Mouse (Mus musculus): ENCODE results near the gene Slc24a2.

The Slc24a2 gene

DNA sequence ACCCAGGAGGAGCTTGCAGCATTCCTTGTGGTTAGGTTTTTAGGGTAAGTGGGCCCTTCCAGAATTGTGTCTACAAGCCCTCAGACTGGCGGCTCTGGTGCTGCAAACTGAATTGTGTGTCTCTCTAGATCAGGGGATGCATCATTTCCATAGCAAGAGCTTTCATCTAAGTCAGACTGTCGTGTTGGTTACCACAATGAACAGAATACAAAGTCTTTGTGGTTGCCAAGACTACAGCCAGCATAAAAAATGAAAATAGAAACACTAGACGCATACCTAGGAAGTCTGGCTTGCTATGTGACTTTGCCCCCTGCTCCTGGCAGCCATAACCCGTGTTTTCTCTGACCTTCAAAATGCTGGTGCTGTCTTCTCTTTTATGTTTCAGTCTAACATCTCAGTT is 114.6 kb downstream of the Slc24a2 start:
- DNase-seq (ENCODE audit: low read depth, low spot score): no peak

- no peak for DNase-seq (ENCODE audit: low read depth, low spot score)
Measured at GRCm38 (mm10) chr4:87109331-87110059, 120.8 kb downstream of the Slc24a2 start.

DNA sequence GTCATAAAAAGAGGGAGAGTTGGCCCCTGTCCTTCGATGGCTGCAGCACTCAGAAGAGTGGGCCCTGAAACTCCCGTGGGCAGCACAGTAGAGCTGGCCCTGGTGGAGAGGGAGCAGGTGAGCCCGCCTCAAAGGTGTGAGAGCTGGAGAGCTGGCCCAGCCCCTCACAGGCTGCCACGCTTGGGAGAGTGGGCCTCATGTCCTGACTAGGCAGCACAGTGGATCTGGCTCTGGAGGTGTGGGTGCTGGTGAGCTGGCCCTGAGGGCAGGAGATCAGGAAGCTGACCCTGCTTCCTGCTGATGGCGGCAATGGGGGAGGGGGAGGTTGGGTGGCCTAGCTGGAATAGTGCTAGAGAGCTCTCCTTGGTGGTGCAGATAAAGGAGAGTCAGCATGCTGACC is 129.3 kb downstream of the Slc24a2 start:
- DNase-seq (ENCODE audit: low read depth, low spot score): no peak

- no peak for DNase-seq (ENCODE audit: low read depth, low spot score)
Measured at GRCm38 (mm10) chr4:87096186-87096585, 134.1 kb downstream of the Slc24a2 start.

GRCm38 (mm10) chr4:87093612-87094011 is 136.7 kb downstream of the Slc24a2 start:
- no peak for DNase-seq (ENCODE audit: low read depth, low spot score)

DNA sequence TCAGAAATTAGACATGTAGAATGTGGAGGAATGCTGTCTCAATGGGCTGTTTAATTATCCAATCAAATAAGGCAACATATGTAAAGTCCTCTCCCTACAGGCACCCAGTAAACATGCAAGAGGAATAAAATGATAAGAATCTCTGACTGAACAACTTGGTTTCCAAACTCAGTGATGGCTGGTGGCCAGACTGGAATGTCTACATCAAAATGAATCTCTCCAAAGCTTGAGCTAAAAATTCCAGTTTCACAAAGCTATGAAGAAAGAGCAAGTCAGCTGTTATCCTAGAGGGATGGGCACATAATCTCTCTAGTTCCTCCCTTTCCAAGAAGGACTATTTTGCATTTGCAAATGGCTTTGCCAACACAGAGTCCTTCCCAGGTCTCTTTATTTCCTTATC is 139.4 kb downstream of the Slc24a2 start:
- no peak for DNase-seq (ENCODE audit: low read depth, low spot score)

DNA sequence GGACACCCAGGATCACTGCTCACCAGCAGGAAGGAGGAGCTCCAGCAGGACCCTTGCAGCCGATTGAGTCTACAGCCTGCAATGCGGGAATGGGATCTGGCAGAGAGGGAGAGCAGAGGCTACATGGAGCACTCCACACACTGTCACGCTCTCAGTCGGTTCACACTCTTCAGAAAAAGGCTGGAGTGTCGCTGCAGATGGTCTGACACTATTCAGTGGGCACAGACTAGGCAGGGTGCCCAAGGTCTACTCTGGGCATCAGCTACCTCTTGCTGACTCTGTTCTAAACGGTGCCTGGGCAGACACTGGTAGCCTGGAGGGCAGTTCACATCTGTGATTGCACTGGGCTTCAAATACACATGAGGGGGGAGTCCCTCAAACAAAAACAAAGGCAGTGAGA is 141.6 kb downstream of the Slc24a2 start:
- DNase-seq (ENCODE audit: low read depth, low spot score): no peak

- no peak for DNase-seq (ENCODE audit: low read depth, low spot score)
Measured at GRCm38 (mm10) chr4:87087597-87087996, 142.7 kb downstream of the Slc24a2 start.

GRCm38 (mm10) chr4:87086933-87087577 is 143.2 kb downstream of the Slc24a2 start:
- DNase-seq (ENCODE audit: low read depth, low spot score): no peak

GRCm38 (mm10) chr4:87081321-87081720 is 149.0 kb downstream of the Slc24a2 start:
- DNase-seq (ENCODE audit: low read depth, low spot score): no peak

GRCm38 (mm10) chr4:87079305-87079704 is 151.0 kb downstream of the Slc24a2 start:
- no peak for DNase-seq (ENCODE audit: low read depth, low spot score)

DNA sequence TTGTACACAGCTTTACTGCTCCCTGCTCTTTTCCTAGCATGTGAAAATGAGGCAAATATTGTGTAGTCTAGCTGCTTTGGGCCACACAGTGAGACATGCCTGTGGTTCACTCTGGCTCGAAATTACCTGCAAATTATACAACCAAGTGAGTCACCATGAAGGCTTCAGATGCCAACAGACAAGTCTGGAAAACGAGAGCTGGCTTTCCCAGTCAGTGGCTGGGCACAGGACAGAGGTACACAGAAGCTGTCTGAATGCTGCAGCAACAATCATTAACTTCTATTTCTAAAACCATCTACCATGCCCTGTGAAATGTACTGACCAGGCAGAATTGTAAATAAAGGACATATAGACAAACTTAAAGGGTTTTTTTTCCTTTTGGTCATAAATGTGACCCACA is 151.6 kb downstream of the Slc24a2 start:
- DNase-seq (ENCODE audit: low read depth, low spot score): no peak

- DNase-seq (ENCODE audit: low read depth, low spot score): no peak
Measured at GRCm38 (mm10) chr4:87075761-87076160, 154.5 kb downstream of the Slc24a2 start.

DNA sequence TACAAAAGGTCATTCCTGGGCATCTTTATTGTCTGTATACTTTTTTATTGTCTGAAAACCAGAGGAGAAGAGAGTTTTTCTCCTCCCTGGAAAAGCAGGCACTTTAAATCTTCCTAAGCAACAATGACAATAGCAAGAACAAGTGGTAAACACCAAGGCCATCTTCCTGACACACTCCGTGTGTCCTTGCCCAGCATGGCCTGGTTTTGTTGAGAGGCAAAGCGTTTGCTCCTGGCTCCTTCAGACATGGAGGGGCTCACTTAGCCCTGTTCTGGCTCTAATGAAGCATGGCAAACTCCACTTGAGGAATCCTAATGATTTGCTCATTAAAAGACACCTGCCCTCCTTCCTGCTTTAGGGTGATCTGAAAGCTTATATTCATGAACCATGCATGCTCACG is 162.2 kb downstream of the Slc24a2 start:
- no peak for DNase-seq (ENCODE audit: low read depth, low spot score)

- DNase-seq (ENCODE audit: low read depth, low spot score): no peak
Measured at GRCm38 (mm10) chr4:87065227-87065626, 165.1 kb downstream of the Slc24a2 start.

GRCm38 (mm10) chr4:87064561-87064960 is 165.7 kb downstream of the Slc24a2 start:
- no peak for DNase-seq (ENCODE audit: low read depth, low spot score)

DNA sequence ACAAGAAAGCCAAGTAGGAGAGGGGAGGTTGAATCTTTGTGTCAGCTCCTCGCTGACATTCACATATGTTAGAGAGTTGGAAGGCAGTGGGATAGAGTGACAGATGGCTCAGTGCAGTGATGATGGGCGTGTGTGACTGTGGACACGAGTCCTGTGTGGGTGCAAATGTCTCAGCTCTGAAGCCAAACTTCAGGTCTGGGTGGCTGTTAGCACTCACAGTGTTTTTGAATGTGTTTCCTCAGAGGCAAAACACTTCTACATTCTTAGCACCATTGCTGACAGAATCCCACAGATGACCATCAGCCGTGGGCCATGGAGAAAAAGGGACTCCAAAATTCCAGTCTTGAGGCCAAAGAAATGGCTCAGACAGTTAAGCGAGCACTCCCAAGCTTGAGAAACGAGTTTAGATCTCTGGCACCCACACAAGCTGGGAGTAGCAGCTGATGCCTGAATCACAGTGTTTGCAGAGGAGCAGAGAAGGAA is 167.5 kb downstream of the Slc24a2 start:
- no peak for DNase-seq (ENCODE audit: low read depth, low spot score)

GRCm38 (mm10) chr4:87061696-87062095 is 168.6 kb downstream of the Slc24a2 start:
- no peak for DNase-seq (ENCODE audit: low read depth, low spot score)

DNA sequence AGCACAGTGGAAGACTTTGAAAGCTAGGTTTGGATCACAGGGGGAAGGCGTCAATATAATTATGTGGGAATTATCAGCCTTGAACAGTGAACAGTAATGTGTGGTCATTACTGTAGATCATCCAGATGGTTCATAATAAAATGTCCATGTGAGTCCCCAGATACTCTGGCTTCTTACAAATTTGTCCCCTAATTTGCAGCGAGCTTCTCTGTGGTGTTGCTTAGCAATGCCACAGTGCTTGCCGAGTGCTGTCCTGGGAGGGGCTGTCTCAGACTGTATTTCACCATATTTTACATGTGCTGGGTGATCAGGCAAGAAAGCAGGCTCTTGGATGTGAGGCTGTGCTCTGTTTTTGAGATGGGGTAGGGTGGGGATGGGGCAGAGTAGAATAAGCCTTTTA is 172.7 kb downstream of the Slc24a2 start:
- no peak for DNase-seq (ENCODE audit: low read depth, low spot score)

- no peak for DNase-seq (ENCODE audit: low read depth, low spot score)
Measured at GRCm38 (mm10) chr4:87055768-87056167, 174.5 kb downstream of the Slc24a2 start.

- no peak for DNase-seq (ENCODE audit: low read depth, low spot score)
Measured at GRCm38 (mm10) chr4:87052881-87053280, 177.4 kb downstream of the Slc24a2 start.

DNA sequence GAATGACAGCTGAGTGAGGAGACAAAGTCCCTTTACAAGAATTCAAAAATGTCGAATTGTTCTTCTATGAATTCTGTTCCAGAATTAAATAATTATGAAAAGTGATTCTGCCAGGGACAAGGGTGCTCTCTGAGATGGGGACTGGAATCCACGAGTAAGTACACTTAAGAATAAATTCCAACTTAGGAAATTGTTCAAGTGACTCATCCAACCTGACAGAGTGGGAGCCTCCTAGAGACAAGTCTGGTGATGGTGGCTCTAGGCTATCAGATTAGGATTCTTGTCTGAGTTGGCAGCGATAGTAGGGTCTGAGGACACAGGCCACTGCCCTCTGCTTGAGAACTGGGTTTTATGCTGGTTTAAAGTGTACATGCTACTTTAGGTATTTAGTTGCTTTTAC is 181.2 kb downstream of the Slc24a2 start:
- no peak for DNase-seq (ENCODE audit: low read depth, low spot score)

- DNase-seq (ENCODE audit: low read depth, low spot score): no peak
Measured at GRCm38 (mm10) chr4:87047131-87047530, 183.1 kb downstream of the Slc24a2 start.

Data from CD4-positive, CD25-positive, alpha-beta regulatory T cell, adult 2 months (primary cell).